Mouse (Mus musculus) yolk sac, embryonic 10.5 days (tissue): ENCODE data around the gene Hoxd10.

Source experiments
- DNase-seq: peaks from one replicate; pipeline ENCODE4 v3.0.0-alpha.2; 2017; ENCODE audit warnings: low spot score

Hoxd10 gene

DNA sequence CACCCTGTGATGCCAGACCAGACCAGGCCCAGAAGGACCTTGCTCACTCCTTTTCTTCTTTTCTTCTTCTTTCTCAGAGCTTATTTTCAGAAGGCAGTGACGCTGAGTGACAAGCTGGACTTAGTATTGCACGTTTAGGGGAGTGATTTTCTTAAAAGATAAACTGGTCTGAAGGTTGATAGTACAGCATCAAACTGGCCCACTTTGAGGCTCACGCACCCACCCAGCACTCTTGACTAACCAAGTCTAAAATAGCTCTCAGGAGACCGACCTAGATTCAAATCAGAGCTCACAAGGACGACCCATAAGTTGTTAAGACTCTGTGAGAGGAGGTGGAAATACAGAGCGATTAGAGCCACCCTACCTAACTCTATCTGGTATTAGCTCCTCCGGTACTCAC is 25.3 kb upstream of the Hoxd10 start:
- DNase-seq = no peak

DNA sequence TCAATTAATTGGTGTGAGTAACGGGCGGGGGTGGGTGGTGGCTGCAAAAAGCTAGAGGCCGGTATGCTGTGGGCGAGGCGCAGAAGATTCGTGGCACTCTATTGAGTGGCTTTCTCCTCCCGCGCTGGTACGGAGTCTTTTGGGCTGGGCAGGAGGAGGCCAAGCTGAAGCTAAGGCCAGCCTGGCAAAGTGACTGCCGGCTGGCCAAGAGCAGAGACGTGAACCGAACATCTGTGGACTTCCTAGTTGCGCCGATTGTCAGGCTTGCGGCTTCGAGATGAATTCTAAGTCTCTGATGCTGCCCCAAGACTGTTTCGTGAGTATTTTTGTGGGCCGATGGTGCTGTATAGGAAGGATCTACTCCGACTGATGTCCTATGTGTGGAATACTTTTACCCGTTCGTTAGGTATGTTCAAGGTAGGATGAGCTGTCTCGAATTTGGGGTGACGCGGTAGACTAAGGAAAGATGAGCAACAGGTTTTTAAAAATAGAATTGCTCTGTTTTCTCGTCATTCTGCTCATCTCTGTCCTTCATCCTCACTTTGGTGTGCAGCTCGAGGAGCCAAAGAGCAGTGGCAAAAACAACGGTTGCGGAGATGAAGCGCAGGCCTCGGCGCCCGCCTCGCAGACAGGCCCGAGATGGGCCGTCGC is 24.4 kb upstream of the Hoxd10 start:
- DNase-seq = no peak

DNA sequence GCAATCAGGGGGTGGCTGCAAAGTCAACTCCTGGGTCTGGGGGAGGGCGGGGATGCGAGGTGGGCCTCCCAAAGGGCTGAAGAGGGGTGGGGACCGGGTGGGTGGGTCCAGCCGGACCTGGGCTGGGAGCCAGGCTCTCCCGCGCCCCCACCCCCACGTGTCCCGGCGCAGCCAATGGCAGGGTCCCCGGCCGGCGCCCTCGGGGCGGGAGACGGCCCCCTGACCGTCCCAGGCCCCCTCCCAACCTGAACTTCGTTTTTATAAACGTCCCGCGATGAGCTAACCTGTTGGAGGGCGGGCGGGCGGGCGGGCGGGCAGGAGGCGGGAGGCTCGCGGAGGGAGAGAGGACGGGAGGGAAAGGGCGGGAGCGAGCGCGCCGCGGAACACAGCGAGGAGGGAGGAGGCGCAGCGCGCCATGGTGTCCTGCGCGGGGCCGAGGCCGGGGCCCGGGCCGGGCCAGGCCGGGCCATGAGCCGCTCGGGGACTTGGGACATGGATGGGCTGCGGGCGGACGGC is 23.8 kb upstream of the Hoxd10 start, which contains the start of gene Hoxd13:
Gene Hoxd13 (plus strand): TSS at position 469 of the 516 bp plus-strand sequence.
- no peak for DNase-seq

DNA sequence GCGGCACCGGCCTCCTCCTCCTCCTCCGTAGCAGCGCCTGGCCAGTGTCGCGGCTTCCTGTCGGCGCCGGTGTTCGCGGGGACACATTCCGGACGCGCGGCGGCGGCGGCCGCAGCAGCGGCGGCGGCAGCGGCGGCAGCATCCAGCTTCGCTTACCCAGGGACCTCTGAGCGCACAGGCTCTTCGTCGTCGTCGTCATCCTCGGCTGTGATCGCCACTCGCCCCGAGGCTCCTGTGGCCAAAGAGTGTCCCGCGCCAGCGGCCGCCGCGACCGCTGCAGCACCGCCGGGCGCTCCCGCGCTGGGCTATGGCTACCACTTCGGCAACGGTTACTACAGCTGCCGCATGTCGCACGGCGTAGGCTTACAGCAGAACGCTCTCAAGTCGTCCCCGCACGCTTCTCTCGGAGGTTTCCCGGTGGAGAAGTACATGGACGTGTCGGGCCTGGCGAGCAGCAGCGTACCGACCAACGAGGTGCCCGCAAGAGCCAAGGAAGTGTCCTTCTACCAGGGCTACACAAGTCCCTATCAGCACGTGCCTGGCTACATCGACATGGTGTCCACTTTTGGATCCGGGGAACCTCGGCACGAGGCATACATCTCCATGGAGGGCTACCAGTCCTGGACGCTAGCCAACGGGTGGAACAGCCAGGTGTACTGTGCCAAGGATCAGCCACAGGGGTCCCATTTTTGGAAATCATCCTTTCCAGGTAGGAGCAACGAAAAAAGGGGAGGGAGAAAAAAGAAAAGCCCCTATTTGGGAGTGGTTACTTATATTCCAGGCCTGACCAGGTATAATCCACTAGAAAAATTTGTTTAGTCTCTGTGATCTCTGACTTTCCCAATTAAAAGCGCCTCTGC is 23.1 kb upstream of the Hoxd10 start:
- DNase-seq = no peak

DNA sequence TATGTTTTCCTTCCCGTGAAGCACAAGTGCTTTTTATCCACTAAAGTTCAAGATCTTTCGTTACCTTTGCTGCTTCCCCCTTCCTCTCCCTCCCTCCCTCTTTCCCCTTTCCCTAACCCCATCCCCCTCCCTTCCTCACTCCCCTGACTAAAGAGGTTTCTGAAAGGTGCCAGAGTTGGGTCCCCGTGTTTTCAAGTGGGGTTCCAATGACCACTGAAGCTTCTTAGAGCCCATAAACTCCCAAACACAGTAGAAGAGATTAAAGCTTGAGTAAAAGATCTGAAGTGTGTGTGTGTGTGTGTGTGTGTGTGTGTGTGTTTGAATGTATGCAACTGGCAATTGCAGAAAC is 22.5 kb upstream of the Hoxd10 start:
- DNase-seq = no peak

DNA sequence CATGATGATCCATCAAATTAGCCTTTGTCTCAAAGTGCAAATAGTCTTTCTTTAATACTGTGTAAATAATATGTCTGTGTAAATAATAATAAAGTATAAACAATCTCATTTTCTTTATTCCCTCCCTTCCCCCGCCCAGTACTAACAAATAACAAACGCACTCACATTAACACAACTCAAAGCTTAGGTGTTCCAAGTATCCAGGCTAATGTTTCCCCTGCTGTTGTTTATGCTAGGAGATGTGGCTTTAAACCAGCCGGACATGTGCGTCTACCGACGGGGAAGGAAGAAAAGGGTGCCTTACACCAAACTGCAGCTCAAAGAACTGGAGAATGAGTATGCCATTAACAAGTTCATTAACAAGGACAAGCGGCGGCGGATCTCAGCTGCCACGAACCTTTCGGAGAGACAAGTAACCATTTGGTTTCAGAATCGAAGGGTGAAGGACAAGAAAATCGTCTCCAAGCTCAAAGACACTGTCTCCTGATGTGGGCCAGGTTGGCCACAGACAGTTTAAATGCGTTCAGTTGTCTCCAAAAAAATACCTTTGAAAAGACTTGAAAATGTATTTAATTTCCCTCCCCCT is 22.0 kb upstream of the Hoxd10 start:
- DNase-seq = no peak

DNA sequence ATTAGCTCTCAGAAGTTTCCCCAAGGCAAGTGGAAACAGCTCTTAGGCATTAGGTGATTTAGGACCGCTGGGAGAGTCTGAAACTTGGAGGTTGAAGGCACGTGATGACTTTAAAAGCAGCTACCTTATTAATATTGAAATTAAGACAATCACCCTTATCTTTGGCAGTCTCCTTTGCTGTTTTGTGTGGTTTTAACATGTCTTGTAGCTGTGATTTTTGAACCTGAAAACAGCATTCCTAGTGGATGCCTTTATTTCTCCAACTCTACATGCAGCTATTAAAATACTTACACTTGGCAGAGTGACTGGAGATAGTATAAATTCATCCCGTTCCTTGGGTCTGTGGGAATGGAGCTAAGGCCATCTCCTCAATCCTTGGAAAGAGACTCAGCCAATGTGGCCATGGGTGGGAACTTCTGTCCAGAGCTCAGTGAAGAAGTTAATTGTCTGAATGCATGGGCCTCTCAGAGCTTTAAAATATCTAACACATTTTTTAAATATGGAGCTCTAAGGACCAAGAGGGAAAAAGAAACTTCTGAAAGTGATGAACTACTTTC is 21.0 kb upstream of the Hoxd10 start:
- DNase-seq = no peak

DNA sequence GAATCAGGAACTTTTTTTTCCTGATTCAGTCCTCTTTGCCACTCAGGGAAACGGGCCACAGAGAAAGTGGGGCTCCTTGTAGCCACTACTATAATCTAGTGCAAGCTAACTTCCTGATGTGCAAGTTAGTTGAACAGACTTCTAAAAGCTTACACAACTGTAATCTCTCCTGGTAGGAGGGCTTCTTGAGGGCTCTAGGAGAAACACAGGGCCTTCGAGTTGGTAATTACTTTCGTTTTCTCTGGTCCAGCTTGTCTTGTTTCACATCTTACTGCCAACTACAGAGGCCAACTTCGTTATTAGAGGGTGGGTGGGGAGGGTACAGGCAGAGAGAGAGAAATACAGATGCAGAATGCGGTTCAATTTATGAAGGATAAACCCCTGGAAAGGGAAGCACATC is 19.9 kb upstream of the Hoxd10 start:
- DNase-seq = no peak

DNA sequence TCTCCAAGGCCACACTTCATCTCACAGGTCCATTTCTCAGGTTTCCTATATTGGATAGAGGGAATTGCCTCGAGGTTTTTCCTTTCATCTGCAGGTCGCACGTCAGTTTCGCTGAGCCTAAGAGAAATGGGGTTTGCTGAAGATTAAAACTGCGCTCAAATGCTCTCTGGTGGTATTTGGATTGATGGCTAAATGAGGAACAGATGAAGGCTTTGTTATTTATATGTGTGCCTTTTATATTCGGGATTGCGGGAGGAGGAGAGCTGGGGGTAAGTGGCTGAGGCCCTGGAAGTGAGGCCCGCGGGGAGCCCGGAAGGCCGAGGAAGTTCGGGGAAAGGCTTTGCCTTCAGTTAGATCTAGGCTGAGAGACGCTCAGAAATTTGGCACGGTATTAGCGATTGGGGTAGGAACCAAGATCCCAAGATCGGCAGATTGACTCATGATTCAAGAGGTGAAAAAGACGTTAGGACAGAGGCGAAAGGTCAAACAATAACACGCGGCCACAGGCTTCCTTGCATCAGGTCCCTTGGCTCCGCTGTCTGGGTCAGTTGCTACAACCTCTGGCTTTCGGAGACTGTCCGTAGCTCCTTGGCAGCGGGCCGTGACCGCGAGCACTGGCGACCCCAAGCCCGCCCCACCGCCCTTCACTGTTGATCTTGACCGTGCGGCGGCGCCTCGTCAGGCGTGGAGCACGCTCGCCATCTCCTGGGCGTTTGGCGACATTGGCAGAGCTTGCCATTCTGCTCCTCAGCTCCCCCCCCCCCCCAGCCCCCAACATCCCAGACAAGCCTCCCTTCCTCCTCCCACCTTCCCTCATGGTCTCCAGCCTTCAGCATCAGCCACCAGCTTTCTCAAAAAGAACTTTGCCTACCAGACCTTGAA is 19.0 kb upstream of the Hoxd10 start:
- no peak for DNase-seq

DNA sequence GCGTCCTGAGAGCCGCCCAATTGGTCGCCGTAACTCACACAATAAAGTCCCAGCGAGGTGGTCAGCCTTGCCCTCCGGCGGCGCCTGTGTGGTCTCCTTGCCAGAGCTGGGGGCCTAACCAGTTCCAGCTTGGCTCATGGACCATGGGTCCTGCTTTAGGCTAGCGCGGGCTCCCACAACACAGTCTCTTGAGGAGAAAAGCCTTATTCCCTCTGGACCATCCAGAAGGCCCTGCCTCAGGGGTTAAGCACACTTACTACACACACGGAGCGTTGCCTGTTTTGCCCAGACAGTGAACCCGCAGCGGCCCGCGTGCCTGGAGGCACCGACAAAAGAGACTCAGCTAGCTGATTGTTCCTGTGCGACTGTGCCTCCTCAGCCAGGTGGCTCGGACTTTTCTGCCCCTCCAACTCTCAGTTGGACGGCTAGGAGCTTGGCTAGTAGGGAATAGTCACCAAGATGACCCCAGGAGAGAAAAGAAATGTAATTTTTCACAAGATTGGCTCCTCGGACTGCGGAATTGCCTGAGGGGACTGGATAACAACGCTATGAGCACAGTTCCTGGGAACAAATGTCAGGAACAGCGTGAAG is 17.8 kb upstream of the Hoxd10 start:
- DNase-seq = no peak

DNA sequence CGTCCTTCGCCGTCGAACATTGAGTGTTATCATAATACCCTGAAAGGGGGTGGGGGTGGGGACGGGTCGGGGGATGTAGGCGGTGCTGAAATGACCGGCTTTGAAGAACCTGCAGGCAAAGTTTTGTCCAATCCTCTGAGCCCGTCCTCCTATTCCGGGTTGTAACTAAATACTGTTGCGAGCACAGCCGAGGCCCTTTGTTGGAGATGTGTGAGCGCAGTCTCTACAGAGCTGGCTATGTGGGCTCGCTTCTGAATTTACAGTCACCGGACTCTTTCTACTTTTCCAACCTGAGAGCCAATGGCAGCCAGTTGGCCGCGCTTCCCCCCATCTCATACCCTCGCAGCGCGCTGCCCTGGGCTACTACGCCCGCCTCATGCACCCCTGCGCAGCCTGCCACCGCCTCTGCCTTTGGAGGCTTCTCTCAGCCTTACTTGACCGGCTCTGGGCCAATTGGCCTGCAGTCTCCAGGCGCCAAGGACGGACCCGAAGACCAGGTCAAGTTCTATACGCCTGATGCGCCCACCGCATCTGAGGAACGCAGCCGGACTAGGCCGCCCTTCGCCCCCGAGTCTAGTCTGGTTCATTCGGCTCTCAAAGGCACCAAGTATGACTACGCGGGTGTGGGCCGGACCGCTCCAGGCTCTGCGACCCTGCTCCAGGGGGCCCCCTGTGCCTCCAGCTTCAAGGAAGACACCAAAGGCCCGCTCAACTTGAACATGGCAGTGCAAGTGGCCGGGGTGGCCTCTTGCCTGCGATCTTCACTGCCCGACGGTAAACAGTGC is 16.7 kb upstream of the Hoxd10 start, which contains the start of gene Hoxd12:
Gene Hoxd12 (plus strand): TSS at position 133 of the 785 bp plus-strand sequence.
- DNase-seq = no peak

DNA sequence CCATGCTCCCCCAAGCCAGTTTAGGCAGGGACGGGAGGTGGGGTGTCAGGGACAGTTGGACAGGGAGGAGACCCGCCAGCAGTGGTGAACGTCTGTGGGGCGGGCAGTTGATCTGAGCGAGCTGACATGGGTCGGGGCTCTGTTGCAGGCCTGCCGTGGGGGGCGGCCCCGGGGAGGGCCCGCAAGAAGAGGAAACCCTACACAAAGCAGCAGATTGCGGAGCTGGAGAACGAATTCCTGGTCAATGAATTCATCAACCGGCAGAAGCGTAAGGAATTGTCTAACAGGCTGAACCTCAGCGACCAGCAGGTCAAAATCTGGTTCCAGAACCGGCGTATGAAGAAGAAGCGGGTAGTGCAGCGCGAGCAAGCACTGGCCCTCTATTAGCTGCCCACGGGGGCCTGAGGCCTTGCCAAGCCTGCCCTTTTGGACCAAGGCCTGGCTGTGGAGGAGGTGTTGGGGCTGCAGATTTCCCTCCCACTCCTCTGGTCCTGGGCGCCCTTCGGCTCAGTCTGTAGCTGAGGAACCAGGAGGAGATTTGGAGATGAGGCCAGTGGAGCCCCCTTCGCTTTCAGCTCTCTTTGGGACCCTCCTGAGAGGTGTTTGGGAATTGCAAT is 15.9 kb upstream of the Hoxd10 start:
- DNase-seq = no peak

DNA sequence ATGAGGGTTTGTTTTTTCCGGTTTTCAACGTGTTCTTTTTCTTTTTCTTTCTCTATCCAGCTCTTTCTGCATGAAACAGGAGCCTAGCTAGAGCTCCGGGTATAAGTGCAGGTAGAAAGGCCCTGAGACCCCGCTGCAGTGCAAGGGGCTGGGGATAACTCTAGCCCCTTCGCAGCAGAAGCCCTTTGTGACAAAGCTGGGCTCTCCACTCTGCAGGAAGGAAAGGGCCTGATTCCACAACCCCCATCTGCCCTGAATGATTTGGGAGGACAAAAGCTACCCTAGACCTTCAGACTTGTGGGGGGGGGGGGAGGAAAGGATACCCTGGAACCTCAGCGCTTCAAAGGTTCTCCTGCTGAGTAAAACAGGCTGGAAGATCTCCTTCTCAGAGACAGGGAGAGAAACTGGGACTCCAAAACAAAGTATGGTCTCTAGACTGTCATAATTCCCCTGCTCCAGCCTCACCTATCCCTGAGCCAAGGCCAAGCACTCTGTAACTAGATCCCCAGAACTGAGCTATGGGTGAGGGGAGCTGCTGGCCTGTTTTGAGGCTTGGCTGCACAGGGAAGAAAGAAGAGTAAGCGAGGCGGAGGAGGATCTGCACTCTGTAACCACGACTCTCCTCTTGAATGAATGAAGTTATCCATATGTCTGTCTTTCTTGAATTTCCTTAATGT is 15.2 kb upstream of the Hoxd10 start:
- no peak for DNase-seq

DNA sequence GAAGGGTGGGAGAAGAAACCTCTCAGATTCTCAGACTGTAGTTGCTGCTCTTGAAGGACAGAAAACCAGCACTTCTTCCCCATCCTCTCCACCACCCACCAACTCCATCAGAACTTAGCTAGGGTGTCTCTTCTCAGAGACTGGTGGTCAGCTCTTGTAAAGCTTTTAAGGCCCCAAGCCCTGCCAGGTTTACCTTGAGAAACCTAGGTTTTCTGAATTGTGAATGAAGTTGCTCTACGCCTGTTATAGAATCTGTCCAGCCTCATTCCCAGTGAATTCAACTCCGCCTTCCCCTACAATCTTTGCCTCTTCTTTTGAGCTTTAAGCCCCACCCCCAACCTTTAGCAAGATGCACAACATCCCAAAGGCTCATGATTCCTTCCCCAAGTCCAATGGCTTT is 14.6 kb upstream of the Hoxd10 start:
- DNase-seq = no peak

DNA sequence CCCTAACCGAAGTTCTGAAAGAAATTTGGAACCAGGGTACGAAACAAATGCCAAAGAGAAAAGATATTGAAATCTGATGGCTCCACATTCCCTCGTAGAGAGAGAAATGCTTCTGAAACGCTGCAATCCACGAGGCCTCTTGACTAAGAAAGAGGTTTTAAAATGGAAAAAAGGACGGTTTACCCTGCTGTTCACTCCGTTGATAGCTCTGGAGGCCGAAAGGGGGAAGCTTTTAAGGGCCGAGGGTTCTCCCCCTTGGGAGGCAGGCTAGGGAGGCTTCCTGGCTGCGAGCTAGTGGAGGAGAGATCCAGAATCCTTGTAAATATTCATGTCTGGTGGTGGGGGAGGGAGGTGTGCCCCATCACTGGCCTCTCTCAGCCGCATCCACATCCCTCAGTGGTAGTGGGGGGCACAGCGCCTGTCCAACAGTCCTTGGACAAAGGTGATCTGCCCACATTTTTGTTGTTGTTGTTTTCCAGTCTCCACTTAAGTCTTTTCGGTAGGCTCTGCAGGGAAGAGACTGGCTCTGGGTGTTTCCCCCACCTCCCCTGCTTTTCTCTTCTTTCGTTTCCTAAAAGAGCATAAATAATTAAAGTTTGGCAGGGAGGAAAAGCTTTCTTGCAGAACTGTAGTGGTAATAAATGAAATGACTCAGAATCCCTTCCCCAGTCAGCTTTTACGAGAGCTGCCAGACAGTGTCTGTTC is 12.7 kb upstream of the Hoxd10 start, which contains the start of gene Hoxd11:
Gene Hoxd11 (plus strand): TSS at position 667 of the 705 bp plus-strand sequence.
- DNase-seq = no peak

DNA sequence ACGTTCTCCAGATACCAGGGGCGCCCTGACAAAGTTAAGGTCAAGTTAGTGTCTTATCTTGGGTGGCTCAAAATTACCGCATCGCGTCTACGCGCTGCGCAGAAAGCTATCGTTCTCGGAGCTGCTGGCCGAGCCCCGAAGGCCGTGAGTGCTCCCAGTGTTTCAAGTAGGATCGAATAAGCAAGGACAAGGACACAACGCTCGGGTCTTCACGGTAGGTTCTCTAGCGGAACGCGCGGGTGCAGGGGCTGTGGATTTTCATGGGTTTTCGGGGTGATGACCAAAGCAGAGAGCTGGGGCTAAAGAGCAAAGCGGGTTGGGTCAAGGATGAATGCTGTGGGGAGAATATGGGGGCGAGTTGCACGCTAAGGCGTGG is 12.1 kb upstream of the Hoxd10 start:
- no peak for DNase-seq

DNA sequence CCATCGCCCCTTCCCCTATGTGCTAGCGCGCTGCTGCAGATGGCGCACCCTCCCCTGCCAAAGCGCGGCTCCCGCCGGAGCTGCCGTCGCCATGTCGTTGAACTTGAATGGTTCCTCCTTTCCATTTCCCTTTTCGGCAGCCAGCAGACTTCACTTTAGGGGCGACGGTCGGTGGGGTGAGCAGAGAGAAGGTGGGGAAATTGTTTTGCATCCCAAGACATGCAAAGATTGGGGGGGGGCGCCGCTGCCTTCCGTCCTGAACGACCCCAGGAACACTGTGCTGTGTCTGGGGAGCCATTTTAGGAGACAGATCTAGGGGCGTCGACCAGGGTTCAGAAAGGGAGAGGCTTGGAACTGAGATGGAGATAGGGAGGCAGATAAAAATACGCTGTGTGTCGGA is 11.7 kb upstream of the Hoxd10 start:
- no peak for DNase-seq

DNA sequence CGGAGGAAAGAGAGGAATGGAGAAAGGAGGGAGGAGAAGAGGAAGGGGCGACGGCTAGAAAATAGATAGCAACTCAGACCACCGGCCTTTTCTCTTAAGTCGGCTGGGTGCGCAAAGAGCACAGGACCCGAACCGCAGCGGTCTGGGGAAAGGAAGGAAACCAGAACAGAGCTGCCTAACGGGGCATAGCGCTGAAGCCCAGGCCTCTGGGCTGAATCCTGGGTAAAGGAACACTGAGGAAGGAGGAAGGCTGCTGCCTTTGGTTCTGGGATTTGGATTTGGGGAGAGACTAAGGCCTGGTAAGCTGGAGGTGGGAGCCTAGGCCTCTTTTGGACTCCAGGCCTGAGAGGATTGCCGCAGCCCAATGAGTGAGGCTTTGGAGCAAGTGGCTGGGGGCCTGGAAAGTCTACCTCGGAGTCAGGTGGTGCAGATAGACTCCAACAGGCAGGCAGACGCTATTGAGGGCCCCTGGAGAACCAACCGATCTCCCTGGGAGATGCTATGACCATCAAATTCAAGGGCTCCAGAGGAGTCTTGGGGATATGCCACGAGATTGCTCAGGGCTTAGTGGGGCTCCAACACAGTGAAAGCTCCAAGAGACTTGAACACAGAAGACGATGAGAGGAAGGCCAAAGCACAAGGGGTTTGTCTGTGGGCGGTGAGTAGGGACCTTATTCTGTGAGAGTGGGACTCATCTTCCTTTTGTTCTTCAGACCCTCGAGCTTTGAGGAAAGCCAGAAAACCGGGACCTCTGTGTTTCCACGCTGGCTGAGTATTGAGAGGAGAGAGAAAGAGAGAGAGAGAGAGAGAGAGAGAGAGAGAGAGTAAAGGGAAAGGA is 10.9 kb upstream of the Hoxd10 start:
- DNase-seq = no peak
